Mouse (Mus musculus) gastrocnemius, postnatal 25 days (tissue): ENCODE results near the gene Selenof. TPM values are rescaled to one million over a fixed set of nuclear protein-coding genes. Genes with fewer than 3 reads are reported as not detected.
A peak's percentile ranks its signal among the peaks of the same experiment; 100 is the strongest.
"Not testable (repeated sequence)": the region's sequence is repeated elsewhere in the genome, so short reads cannot be mapped to it uniquely, and the experiment has no call there.

ENCODE experiments used
- DNase-seq: peaks from one replicate; pipeline ENCODE4 v3.0.0; 2022
- total RNA-seq, 2 experiments: library from RNA; stranded (reverse); gene quantifications; 1 replicate in 1 of 2; 2 replicates in 1 of 2; pipeline ENCODE4 v1.2.3; 2021

Gene Selenof
- total RNA-seq, 2 experiments from 2014 or later, result 106 to 122 TPM

GRCm38 (mm10) chr3:144602819-144603218 lies 32.7 kb downstream of the Selenof start:
- DNase-seq, result no peak

- DNase-seq, result no peak
Measured at GRCm38 (mm10) chr3:144603558-144603957, 33.5 kb downstream of the Selenof start.

- DNase-seq, result no peak
Measured at GRCm38 (mm10) chr3:144604205-144604604, 34.1 kb downstream of the Selenof start.

GRCm38 (mm10) chr3:144605811-144606210 lies 35.7 kb downstream of the Selenof start:
- DNase-seq, result not testable (repeated sequence)

- no peak for DNase-seq
Measured at GRCm38 (mm10) chr3:144606449-144606848, 36.3 kb downstream of the Selenof start.

DNA sequence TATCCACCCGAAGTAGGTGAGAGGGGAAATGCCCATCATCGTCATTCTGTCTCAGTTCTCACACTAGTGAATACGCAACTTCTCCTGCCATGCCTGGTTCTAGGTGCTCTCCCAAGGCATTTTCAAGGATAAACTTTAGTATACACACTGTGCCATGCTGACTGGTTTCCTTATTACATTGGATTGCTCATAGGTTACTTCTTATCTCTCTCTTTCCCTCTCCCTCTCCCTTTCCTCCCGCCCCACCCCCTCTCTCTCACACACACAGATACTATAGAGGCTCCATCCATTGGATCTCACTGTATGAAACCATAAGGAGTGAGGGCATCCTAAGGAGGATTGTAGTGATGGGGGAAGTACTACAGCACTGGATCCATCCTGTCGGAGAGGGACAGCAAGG lies 38.0 kb downstream of the Selenof start:
- DNase-seq, result no peak

DNA sequence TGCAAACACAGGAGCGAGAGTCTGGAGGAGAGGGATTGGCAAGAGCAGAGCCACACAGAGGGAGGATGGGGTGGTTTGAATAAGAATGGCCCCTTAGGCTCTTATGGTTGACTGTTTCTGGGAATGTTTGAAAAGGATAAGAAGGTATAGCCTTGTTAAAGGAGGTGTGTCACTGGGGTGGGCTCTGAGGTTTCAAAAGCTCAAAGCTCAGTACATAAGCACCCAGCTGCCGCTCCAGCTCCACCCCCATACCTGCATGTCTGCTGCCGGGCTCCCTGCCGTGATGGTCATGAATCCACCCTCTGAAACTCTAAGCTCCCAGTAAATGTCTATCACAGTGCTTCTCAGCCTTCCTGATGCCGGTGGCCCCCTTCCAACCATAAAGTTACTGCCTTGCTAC lies 40.7 kb downstream of the Selenof start:
- no peak for DNase-seq

- DNase-seq, result peak; percentile 27
Measured at GRCm38 (mm10) chr3:144611626-144612271, 41.6 kb downstream of the Selenof start.

DNA sequence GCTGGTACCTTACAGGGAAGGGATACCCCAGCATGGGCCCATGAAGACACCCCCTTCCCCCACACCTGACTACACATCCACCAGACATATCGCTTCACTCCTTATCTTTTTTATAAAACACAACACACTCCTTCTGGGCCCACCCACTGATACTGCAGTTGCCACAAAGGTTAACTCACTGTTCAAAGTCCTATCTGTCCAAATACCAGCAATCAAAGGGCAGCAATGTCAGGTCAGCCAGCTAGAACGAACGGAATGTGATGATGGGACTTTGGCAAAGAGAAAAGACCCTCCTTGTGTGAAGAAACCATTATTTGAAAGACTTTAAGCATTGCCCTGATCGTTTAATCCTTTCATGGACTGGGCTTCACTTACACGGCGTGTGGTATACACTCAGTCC lies 42.3 kb downstream of the Selenof start:
- DNase-seq, result no peak

DNA sequence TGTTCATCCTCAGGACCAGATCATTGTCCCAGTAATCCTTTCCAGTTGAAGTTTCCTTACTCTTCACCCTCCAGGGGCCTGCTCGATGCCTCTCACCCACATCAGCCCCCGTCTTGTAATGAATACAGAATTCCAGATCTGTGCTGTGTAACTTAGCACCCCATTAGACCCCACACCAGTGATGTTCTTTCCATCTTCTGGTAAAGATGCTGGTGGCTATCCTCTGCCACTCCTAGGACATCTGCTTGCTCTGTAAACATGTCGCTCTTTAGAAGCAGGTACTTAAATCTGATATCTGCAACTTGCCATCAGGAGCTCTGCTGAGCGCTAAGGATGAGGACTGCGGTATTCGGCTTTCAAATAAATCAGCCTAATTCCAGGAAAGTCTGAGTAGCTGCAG lies 44.2 kb downstream of the Selenof start:
- DNase-seq, result no peak

DNA sequence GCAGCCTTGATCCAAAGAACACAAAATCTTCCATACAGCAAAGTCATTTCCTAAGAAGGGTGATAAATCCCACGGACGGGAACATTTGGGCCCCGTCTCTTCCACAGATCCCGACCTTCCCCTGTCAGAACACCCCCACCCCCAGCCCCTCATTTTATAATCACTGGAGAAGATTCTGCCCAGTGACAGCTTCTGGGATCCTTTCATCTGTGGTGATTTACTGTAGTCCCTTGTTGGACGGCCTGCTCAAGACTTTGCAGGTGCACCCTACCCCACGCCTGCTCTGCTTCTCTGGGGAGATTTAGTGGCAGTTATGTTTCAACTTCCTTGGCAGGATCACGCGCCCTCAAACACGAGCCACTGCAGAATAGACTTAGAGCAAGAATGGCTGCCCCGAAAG lies 44.6 kb downstream of the Selenof start:
- no peak for DNase-seq

DNA sequence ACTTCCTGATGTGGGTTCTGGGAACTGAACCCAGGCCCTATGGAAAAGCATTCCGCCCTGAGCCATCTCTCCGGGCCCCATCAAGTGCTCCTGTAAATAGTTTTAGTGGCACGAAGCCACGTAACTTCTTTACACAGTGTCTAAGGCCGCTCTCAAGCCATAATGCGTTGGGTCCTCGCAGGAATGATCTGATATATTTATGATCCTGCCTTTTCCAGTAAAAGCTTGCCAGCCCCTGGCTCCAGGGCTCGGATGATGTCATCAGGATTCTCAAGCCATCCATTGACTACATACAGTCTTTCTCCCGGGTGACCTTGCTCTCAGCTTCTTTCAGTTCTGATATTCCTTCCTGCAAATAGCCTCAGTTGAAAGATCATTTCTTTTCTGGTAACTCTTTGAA lies 45.4 kb downstream of the Selenof start:
- DNase-seq, result no peak

DNA sequence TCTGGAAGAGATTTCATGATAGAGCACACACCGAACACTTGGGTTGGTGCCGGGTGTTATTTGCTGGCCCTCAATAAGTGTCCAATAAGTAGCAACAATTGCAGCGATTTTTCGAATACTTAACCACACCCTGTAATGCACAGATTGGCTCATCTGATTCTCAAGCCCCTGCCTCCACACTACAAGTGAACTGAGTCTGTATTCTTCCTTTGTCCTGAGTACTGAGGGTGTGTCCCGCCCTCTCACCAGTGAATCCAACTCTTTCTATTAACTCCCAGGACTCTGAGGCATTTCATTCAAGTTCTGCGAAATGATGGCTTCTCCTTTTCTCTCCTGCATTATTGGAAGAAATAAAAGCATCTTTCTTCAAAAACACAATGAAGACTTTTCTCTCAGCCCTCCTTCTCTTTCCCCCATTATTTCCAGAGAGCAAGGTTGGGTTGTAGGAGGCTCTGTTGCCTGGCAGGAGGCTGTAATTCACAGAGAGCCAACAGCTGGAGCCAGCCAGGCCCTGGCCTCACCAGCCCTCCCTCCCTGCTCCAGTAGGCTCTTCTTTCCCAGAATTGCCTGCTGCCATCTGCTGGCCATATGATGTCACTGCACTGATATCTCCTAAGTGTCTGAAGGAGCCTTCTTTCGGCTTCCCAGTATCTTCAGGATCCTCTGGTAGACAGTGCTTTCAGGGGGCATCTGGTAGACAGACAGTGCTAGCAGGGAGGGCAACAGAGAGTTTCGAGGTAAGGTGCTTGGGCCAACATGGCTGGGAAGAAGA lies 46.7 kb downstream of the Selenof start:
- peak; percentile 78 for DNase-seq

DNA sequence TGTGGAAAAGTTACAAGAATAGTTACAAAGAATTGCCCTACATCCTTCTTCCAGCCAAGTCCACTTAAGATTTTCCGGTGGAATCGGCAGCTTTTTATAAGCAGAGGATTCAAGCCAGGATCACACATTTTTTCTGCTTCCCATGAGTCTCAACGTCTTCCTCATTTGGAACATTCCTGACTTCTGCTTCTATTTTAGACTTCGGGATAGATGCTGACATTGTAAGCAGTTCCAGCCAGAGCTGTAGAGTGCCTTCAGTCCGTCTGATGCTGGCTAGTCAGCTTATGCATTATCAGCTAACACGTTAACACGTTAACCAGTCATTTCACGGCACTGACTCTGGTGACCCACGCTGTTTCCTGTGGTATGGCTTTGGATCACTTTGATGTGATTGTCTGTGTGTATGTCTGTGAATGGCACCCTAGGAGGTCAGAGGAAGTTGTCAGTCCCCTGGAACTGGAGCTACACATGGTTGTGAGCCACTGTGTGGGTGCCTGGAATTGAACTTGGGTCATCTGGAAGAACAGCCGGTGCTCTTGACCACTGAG lies 47.6 kb downstream of the Selenof start:
- DNase-seq, result no peak

- no peak for DNase-seq
Measured at GRCm38 (mm10) chr3:144622930-144623612, 53.0 kb downstream of the Selenof start.

- DNase-seq, result no peak
Measured at GRCm38 (mm10) chr3:144625691-144626090, 55.6 kb downstream of the Selenof start.

GRCm38 (mm10) chr3:144628005-144628914 lies 58.2 kb downstream of the Selenof start:
- DNase-seq, result no peak

DNA sequence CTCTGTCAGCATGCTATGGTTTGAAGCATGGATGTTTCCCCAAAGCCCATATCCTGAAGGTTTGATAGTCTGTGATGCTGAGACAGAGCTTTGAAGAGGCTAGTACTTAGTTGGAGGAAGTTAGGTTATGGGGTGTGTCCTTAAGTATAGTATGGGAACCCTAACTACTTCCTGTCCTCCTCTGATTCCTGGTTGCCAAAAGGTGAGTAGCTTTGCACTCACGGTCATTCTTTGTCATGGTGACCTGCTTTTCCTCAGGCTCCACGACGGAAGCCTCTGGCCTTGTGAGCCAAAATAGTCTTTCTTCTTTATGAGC lies 58.8 kb downstream of the Selenof start:
- DNase-seq, result no peak

DNA sequence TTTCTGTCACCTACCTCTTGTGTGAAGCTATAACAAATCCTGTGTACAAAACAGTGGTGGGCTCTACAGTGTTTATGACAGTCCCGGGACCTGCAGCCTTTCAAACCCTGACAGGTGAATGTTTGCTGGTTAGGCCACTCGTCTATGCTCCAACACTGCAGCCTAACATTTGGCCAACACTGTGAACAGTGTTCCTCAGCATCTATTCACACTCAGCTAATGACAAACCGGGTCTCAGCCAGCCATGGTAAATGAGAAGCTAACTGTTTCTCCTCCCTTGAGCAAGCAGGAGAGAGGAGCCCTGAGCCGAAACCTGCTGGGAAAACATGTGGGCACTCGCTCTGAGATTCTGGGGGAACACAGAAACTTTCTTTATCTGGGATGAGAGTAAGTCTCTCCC lies 65.1 kb downstream of the Selenof start:
- no peak for DNase-seq

DNA sequence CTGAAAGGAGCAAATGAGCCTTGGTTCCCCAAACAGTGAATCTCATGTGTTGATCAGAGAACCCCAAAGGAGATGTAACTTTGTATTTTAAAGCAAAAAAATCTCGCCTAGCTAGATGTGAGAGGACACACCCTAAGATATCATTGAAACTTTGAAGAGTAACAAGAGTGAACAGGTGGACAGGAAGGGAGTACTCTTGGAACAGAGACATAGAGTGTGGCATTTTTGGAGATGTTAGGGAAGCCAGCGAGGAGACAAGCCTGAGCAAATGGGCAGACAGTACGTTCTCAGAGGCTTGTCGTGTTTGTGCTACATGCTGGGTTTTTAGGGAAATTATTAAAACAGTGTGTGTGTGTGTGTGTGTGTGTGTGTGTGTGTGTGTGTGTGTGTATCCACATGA lies 68.0 kb downstream of the Selenof start:
- DNase-seq, result no peak

GRCm38 (mm10) chr3:144639387-144639786 lies 69.3 kb downstream of the Selenof start:
- no peak for DNase-seq

- DNase-seq, result no peak
Measured at GRCm38 (mm10) chr3:144640033-144640432, 69.9 kb downstream of the Selenof start.
